Mouse (Mus musculus) C2C12 (cell line): Measurements from ENCODE around the gene Susd3. TPM values are rescaled to one million over a fixed set of nuclear protein-coding genes. Genes with fewer than 3 reads are reported as not detected.

Experiments used
- H3K27me3 ChIP-seq: one replicate; pipeline ENCODE4 v1.6.1; 2011; ENCODE audit not compliant: control insufficient read depth, insufficient read depth, insufficient read length
- H3K36me3 ChIP-seq: one replicate; pipeline ENCODE4 v1.6.1; 2011; ENCODE audit not compliant: control insufficient read depth, insufficient read depth
- H3K4me3 ChIP-seq: one replicate; pipeline ENCODE4 v1.5.1; 2011; ENCODE audit warnings: mild to moderate bottlenecking, control low read depth; ENCODE audit not compliant: poor library complexity, insufficient read depth, severe bottlenecking
- H3K79me2 ChIP-seq: one replicate; pipeline ENCODE4 v1.6.1; 2011; ENCODE audit not compliant: control insufficient read depth, insufficient read depth
- H3K79me3 ChIP-seq: one replicate; pipeline ENCODE4 v1.6.1; 2011; ENCODE audit warnings: low read depth, control low read depth
- H3ac ChIP-seq: one replicate; pipeline ENCODE3; 2011; ENCODE audit warnings: low read depth; ENCODE audit not compliant: control insufficient read depth, insufficient read length
- CEBPB ChIP-seq: IDR thresholded peaks from one replicate; pipeline ENCODE4 v1.6.1; 2011; ENCODE audit warnings: low read depth, mild to moderate bottlenecking, control low read depth, moderate library complexity
- CTCF ChIP-seq: IDR thresholded peaks from one replicate; pipeline ENCODE4 v1.5.1; 2011; ENCODE audit not compliant: control insufficient read depth, insufficient read depth, insufficient read length
- FOSL1 ChIP-seq: IDR thresholded peaks from one replicate; pipeline ENCODE4 v1.8.0; 2011; ENCODE audit warnings: mild to moderate bottlenecking, low read length; ENCODE audit not compliant: poor library complexity, insufficient read depth, severe bottlenecking
- MAX ChIP-seq: IDR thresholded peaks from one replicate; pipeline ENCODE4 v1.6.1; 2011; ENCODE audit warnings: mild to moderate bottlenecking, control low read depth
- MYOD1 ChIP-seq: IDR thresholded peaks from one replicate; pipeline ENCODE4 v1.6.1; 2011; ENCODE audit warnings: low read depth; ENCODE audit not compliant: control insufficient read depth, insufficient read length
- MYOG ChIP-seq: IDR thresholded peaks from one replicate; pipeline ENCODE4 v1.6.1; 2011; ENCODE audit not compliant: control insufficient read depth, insufficient read length; ENCODE audit errors: extremely low read depth
- USF1 ChIP-seq: IDR thresholded peaks from one replicate; pipeline ENCODE4 v1.6.1; 2011; ENCODE audit warnings: low read depth, mild to moderate bottlenecking, control low read depth, moderate library complexity
- polyA plus RNA-seq: library from polyadenylated mRNA; unstranded; fragments of >200 nt; fragmentation: generic; extraction: Trizol; gene quantifications from one replicate; pipeline ENCODE4 v1.2.1, GENCODE M21; 2012; ENCODE audit warnings: missing spikeins

Gene Susd3
- polyA plus RNA-seq, 1 experiment, result 0.25 TPM

DNA sequence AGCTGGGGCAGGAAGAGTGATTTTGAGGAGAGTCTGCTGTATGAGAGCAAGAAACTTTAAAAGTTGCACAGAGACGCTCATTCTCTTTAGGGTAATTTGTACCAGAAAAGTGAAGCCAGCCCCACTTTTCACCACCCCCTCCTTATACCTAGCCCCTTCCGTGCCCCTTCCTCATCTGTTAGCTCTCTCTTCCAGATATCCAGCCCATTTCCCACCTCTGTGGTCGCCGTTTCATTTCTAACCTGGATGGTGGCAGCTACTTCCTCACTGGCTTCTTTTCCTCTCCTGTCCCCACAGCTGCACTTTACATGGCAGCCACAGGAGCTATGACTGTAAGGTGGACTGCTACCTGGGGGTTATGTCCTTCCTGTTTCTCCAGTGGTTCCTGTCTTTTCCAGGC lies 29.1 kb downstream of the Susd3 start:
- H3K4me3 ChIP-seq, result no peak overlapping the region
- no peak for TF ChIP-seq MYOD1
- TF ChIP-seq CEBPB, result no peak
- no peak for TF ChIP-seq MAX
- TF ChIP-seq CTCF, result no peak
- no peak for TF ChIP-seq USF1
- no peak for TF ChIP-seq MYOG
- TF ChIP-seq FOSL1, result no peak
- no peaks in the 10 kb centered on the region for H3K36me3 ChIP-seq
- H3K79me2 ChIP-seq, result peaks cover 12% of the 10 kb centered on the region
- H3K27me3 ChIP-seq, result no peaks in the 10 kb centered on the region
- H3K79me3 ChIP-seq, result peaks cover 4% of the 10 kb centered on the region
- H3ac ChIP-seq, result no peak overlapping the region

DNA sequence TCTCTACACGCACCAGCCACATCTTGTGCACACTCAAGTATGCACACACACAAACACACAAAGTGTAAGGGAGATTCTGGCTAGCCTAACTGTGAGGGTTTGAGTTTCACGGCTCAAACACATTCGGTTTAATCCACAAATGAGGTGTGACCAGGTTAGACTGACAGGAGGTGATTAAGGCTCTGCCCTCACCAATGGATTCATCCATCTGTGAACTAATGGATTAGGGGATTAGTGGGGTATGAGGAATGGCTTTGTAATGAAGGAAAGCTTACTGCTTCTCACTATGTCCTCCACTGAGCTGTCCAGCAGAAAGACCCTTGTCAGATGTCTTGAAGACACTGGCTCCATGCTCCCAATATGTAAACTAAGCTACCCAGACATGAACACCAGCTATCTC lies 29.9 kb downstream of the Susd3 start:
- H3K27me3 ChIP-seq, result no peaks in the 10 kb centered on the region
- TF ChIP-seq CEBPB (no peak), FOSL1 (no peak), MYOG (no peak), MAX (no peak), MYOD1 (no peak), CTCF (no peak), USF1 (no peak)
- peaks cover 13% of the 10 kb centered on the region for H3K79me2 ChIP-seq
- no peak overlapping the region for H3ac ChIP-seq
- peaks cover 4% of the 10 kb centered on the region for H3K79me3 ChIP-seq
- no peak overlapping the region for H3K4me3 ChIP-seq
- H3K36me3 ChIP-seq, result no peaks in the 10 kb centered on the region

DNA sequence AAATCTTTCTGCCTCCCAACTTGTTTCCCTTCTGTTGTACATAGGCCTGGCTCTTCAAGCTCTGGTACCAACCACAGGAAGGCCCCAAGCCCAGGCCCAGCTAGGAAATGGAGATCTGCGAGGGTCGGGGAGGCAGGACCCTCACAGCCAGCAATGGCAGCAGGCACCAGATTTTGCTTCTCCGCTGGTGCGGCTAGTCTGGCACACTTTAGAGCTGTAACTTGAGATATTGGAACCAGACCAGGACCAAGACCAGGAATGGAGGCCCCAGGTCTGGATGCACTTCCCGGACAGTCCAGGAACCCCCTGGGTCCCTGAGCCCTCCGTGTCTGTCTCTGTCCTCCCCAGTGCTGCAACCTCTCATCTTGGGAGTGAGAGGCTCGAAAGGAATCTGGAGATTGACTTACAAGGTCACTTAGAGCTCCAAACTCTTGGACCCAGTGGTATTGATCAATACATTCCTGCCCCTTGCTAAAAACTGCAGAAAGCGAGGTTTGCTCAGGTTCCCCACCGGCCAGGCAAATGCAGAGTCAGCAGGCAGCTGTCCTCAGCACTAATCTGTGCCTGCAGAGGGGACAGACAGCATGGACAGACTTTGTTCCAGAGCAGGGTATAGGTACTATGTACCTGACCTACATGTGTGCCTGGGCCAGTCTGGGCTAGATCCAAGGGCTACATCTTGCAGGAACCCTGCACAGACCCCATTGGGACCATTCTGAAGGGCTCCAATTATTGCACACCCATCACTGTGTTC lies 31.5 kb downstream of the Susd3 start:
- peaks cover 10% of the 10 kb centered on the region for H3K79me3 ChIP-seq
- TF ChIP-seq MAX (no peak), MYOG (no peak), FOSL1 (no peak), CEBPB (no peak), MYOD1 (no peak)
- H3K36me3 ChIP-seq, result no peaks in the 10 kb centered on the region
- H3K79me2 ChIP-seq, result peaks cover 26% of the 10 kb centered on the region
- H3ac ChIP-seq, result no peak overlapping the region
- no peaks in the 10 kb centered on the region for H3K27me3 ChIP-seq
- H3K4me3 ChIP-seq, result no peak overlapping the region

DNA sequence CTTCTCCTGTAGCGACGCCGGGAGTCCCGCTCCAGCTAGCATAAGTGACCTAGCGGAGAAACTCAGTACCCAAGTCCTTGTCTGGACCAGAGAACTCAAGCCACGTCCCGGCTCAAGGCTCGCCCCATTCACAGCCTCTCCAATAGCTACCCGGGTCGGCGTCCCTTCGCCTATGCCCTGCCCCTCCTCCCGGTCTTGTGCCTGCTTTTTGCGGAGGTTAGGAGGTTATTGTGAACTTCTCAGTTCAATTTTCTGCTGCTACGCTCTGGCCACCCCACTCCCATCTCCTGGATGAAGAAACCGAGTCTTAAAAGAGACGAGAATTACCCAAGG lies 32.3 kb downstream of the Susd3 start:
- TF ChIP-seq FOSL1, result no peak
- no peak for TF ChIP-seq CTCF
- no peak for TF ChIP-seq MYOD1
- TF ChIP-seq USF1, result no peak
- TF ChIP-seq CEBPB, result no peak
- no peak for TF ChIP-seq MYOG
- H3K27me3 ChIP-seq, result no peaks in the 10 kb centered on the region
- H3K4me3 ChIP-seq, result peak overlapping the region; percentile 56
- peaks cover 10% of the 10 kb centered on the region for H3K79me3 ChIP-seq
- H3K79me2 ChIP-seq, result peaks cover 32% of the 10 kb centered on the region
- peak overlapping the region; percentile 67 for H3ac ChIP-seq
- H3K36me3 ChIP-seq, result no peaks in the 10 kb centered on the region

DNA sequence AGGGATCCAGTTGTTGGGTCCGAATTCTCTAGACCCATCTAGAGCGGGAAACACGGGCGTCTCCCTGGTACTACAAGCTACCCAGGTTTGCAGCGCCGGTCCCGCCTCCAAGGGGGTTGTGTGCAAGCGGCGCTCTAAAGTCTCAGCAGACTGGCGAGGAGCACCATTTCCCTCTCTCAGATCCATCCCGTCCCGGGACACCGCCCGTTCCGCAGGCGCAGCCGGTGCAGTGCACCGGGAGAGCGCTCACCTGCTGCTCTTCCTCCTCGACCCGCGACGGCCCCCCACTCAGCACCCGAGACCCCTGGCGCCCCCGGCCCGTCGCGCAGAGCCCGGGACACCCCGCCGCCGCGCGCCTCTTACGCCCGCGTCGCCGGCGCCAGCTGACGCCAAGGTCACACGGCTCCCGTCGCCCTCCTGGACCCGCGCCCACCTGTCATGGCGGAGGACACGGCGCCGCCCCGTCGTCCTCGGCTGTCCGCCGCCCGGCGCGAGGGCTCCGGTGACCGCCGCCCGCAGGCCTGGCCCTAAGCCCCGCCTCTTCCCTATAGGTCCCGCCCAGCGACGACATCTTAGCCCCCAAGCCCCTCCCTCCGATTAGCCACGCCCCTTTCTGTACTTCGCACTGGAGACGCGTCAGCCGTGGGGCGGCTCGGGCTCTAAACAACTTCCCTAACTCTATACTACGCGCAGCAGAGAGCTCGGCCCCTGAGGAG lies 32.8 kb downstream of the Susd3 start, which contains the start of gene Card19:
Card19 (minus strand) TSS at position 534 of the 716 bp plus-strand sequence.
- Histone ChIP-seq H3K79me2 (peaks cover 38% of the 10 kb centered on the region), H3K79me3 (peaks cover 10% of the 10 kb centered on the region), H3ac (peak within 1 kb of the TSS; percentile 67), H3K27me3 (no peaks in the 10 kb centered on the region), H3K4me3 (peak within 1 kb of the TSS; percentile 56), H3K36me3 (no peaks in the 10 kb centered on the region)
- TF ChIP-seq MYOG (no peak), MYOD1 (no peak), FOSL1 (no peak), MAX (no peak), CEBPB (no peak), CTCF (no peak), USF1 (no peak)
